Mouse (Mus musculus) cerebellum, adult 2 months (tissue): ENCODE results near the gene Gsdma.
"Not testable (repeated sequence)": the region's sequence is repeated elsewhere in the genome, so short reads cannot be mapped to it uniquely, and the experiment has no call there.

Experiments
- CTCF ChIP-seq: fragments of 200-500 bp; IDR thresholded peaks from 2 replicates; pipeline ENCODE4 v1.5.1; 2011; ENCODE audit warnings: low read depth, mild to moderate bottlenecking, control low read depth, low read length, moderate library complexity, borderline replicate concordance; ENCODE audit not compliant: insufficient read depth
- POLR2A ChIP-seq: fragments of 200-500 bp; IDR thresholded peaks from 2 replicates; pipeline ENCODE4 v1.6.1; 2011; ENCODE audit warnings: low read length, control low read depth, borderline replicate concordance; ENCODE audit not compliant: insufficient read depth

GRCm38 (mm10) chr11:98623981-98624380 is 40.2 kb upstream of the Gsdma start:
- not testable (repeated sequence) for TF ChIP-seq CTCF, POLR2A
